Mouse (Mus musculus): ENCODE measurements around the gene Prkce. TPM values are rescaled to one million over a fixed set of nuclear protein-coding genes. Genes with fewer than 3 reads are reported as not detected.

Prkce gene
- polyA plus RNA-seq, 1 experiment from 2014 or later: 42.6 TPM

DNA sequence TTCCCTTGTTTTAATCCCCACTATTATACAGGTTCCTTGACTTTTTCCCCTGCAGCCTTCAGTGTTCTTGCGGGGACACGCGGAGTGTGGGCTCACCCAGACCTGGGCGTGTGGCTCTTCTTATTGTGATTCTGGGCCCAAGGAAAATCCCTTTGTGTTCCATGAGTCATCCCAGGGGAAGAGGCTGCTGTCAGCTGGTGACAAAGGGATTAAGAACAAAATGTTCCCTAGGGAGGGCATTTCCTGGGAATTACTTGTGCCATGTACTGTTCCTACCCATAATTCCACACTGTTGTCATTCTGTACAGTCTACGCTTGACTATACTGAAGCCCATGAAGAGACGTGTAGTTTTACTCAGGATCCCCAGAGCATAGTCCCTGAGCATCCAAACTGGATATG is 10.6 kb upstream of the Prkce start:
- no peak overlapping the region for H3K4me2 ChIP-seq (replicated peaks)
- no peaks in the 10 kb centered on the region; the same call in 1 of the 2 replicates for H3K9me3 ChIP-seq
- H3K4me3 ChIP-seq: no peak overlapping the region
- ATAC-seq (replicated peaks): no peak
- no peaks in the 10 kb centered on the region for H3K27me3 ChIP-seq
- 78% methylated on average over 6 of the region's 6 CpGs for WGBS
- peaks cover 5% of the 10 kb centered on the region; the same call in 1 of the 2 replicates for H3K4me1 ChIP-seq
- no peaks in the 10 kb centered on the region for H3K36me3 ChIP-seq
- no peak overlapping the region for H3K9ac ChIP-seq (replicated peaks)
- H3K27ac ChIP-seq (replicated peaks): no peak overlapping the region

DNA sequence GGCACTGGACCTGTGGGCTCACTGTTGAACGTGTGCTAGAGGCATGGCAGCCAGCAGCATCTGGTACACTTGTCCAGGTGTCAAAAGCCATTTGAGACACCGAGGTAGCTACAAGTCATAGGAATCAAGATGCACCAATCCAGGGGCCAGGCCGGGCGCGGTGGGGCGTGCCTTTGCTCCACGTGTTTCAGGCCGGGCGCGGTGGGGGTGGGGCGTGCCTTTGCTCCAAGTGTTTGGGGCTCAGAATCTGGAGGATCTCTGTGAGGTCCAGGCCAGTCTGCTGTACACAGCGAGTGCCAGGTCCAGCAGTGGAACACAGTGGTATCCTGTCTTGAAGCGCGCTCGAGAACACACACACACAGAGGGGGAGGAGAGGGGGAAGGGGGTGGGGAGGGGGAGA is 4.9 kb upstream of the Prkce start:
- peaks cover 20% of the 10 kb centered on the region for H3K4me1 ChIP-seq
- no peak overlapping the region for H3K4me3 ChIP-seq
- H3K27me3 ChIP-seq: no peaks in the 10 kb centered on the region
- H3K27ac ChIP-seq (replicated peaks): no peak overlapping the region
- no peaks in the 10 kb centered on the region for H3K36me3 ChIP-seq
- H3K9ac ChIP-seq (replicated peaks): no peak overlapping the region
- no peak for ATAC-seq (replicated peaks)
- 53% methylated on average over 15 of the region's 15 CpGs for WGBS
- no peak overlapping the region for H3K4me2 ChIP-seq (replicated peaks)
- no peaks in the 10 kb centered on the region for H3K9me3 ChIP-seq

GRCm38 (mm10) chr17:86164416-86164815 is 3.2 kb upstream of the Prkce start:
- Histone ChIP-seq H3K4me1 (peaks cover 32% of the 10 kb centered on the region), H3K4me3 (no peak overlapping the region), H3K27me3 (no peaks in the 10 kb centered on the region), H3K36me3 (no peaks in the 10 kb centered on the region), H3K9ac (replicated peaks) (no peak overlapping the region), H3K4me2 (replicated peaks) (no peak overlapping the region), H3K9me3 (no peaks in the 10 kb centered on the region), H3K27ac (replicated peaks) (no peak overlapping the region)
- ATAC-seq (replicated peaks): no peak
- 81% methylated on average over 7 of the region's 7 CpGs for WGBS

DNA sequence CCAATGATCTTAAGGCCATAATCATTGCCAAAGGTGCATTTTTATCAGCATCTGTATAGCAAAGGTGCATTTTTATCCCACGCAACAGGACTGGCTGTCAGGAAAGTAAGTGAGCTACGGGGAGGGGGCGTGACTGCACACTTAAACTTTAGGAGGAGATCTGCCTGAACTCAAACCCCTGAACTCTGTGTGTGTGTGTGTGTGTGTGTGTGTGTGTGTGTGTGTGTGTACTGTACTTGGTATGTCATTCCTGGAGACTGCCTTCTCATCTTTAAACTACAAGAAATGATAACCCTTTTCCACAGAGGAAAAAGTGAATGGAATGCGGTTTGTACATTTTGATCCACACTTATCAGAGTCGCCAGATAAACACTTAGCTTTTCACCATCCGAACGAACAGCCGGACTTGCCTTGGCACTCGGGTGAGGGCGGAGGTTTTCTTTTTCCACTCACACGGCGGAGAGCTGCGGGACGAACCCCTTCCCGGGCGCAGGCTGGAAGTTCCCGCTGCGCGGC is 1.5 kb upstream of the Prkce start:
- 3% methylated on average over 19 of the region's 19 CpGs for WGBS

GRCm38 (mm10) chr17:86166567-86167319 is 842 bp upstream of the Prkce start:
- peak overlapping the region; percentile 96 for H3K27ac ChIP-seq (replicated peaks)
- H3K4me1 ChIP-seq: peaks cover 49% of the 10 kb centered on the region
- WGBS: under 1% methylated on average over 46 of the region's 46 CpGs
- H3K4me3 ChIP-seq: peak overlapping the region; percentile 87
- peak overlapping the region; percentile 86 for H3K9ac ChIP-seq (replicated peaks)
- H3K36me3 ChIP-seq: no peaks in the 10 kb centered on the region
- H3K9me3 ChIP-seq: no peaks in the 10 kb centered on the region
- no peaks in the 10 kb centered on the region for H3K27me3 ChIP-seq
- peak overlapping the region; percentile 80 for H3K4me2 ChIP-seq (replicated peaks)
- ATAC-seq (replicated peaks): peak; percentile 59

More for the DNA sequence above, 1.5 kb upstream of the Prkce start:
- H3K9ac ChIP-seq (replicated peaks): peak overlapping the region; percentile 86
- H3K36me3 ChIP-seq: no peaks in the 10 kb centered on the region
- peak overlapping the region; percentile 80 for H3K4me2 ChIP-seq (replicated peaks)
- peak overlapping the region; percentile 96 for H3K27ac ChIP-seq (replicated peaks)
- H3K9me3 ChIP-seq: no peaks in the 10 kb centered on the region
- ATAC-seq (replicated peaks): no peak
- H3K4me3 ChIP-seq: peak overlapping the region; percentile 87
- H3K27me3 ChIP-seq: no peaks in the 10 kb centered on the region
- peaks cover 45% of the 10 kb centered on the region for H3K4me1 ChIP-seq

GRCm38 (mm10) chr17:86168231-86168981 is 821 bp downstream of the Prkce start:
- peak overlapping the region; percentile 96 for H3K27ac ChIP-seq (replicated peaks)
- H3K4me2 ChIP-seq (replicated peaks): peak overlapping the region; percentile 80
- no peaks in the 10 kb centered on the region; the same call in 1 of the 2 replicates for H3K36me3 ChIP-seq
- peak overlapping the region; percentile 86 for H3K9ac ChIP-seq (replicated peaks)
- peak overlapping the region; percentile 87 for H3K4me3 ChIP-seq
- under 1% methylated on average over 64 of the region's 64 CpGs for WGBS
- peaks cover 54% of the 10 kb centered on the region for H3K4me1 ChIP-seq
- H3K9me3 ChIP-seq: no peaks in the 10 kb centered on the region
- ATAC-seq (replicated peaks): peak; percentile 12
- no peaks in the 10 kb centered on the region for H3K27me3 ChIP-seq

- Histone ChIP-seq H3K4me2 (replicated peaks) (peak overlapping the region; percentile 80), H3K27me3 (no peaks in the 10 kb centered on the region), H3K9ac (replicated peaks) (peak overlapping the region; percentile 86), H3K4me3 (peak overlapping the region; percentile 87), H3K4me1 (peaks cover 54% of the 10 kb centered on the region), H3K36me3 (no peaks in the 10 kb centered on the region; the same call in 1 of the 2 replicates), H3K27ac (replicated peaks) (peak overlapping the region; percentile 96), H3K9me3 (no peaks in the 10 kb centered on the region)
- 12% methylated on average over 6 of the region's 6 CpGs for WGBS
- no peak for ATAC-seq (replicated peaks)
These were observed 1.5 kb downstream of the Prkce start for GRCm38 (mm10) chr17:86169092-86169491.

- Histone ChIP-seq H3K9ac (replicated peaks) (peak overlapping the region; percentile 86), H3K27ac (replicated peaks) (no peak overlapping the region), H3K36me3 (no peaks in the 10 kb centered on the region; the same call in 1 of the 2 replicates), H3K4me1 (peaks cover 54% of the 10 kb centered on the region), H3K4me3 (peak overlapping the region; percentile 87), H3K9me3 (no peaks in the 10 kb centered on the region), H3K4me2 (replicated peaks) (peak overlapping the region; percentile 80), H3K27me3 (no peaks in the 10 kb centered on the region)
- no peak for ATAC-seq (replicated peaks)
- whole genome bisulfite sequencing: 63% methylated on average over 9 of the region's 9 CpGs
These were observed 2.8 kb downstream of the Prkce start for GRCm38 (mm10) chr17:86170164-86170958.

- peaks cover 34% of the 10 kb centered on the region for H3K4me1 ChIP-seq
- no peaks in the 10 kb centered on the region; the same call in 1 of the 2 replicates for H3K36me3 ChIP-seq
- no peaks in the 10 kb centered on the region for H3K9me3 ChIP-seq
- no peak overlapping the region for H3K4me2 ChIP-seq (replicated peaks)
- H3K9ac ChIP-seq (replicated peaks): no peak overlapping the region
- H3K27me3 ChIP-seq: no peaks in the 10 kb centered on the region
- WGBS: 53% methylated on average over 9 of the region's 9 CpGs
- H3K4me3 ChIP-seq: no peak overlapping the region
- no peak for ATAC-seq (replicated peaks)
- H3K27ac ChIP-seq (replicated peaks): no peak overlapping the region
These were observed 7.9 kb downstream of the Prkce start for GRCm38 (mm10) chr17:86175516-86175915.

DNA sequence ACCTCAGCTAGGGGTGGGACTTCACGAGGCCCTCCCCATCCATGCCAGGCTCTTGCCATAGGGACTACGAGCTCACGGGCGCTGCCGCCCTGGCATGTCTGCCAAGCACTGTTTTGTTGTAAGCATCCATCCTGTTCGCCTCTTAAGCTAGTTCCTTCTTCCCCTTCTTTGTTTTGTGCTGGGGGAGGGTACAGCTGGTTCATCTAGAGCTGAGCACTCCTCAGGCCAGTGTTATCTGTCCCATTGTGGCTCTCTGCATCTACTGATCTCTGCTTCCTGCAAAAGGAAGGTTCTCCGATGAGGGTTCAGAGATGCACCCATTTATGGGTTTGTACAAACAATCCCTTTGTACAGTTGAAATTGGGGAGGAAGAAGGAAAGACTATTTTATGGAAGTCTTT is 9.1 kb downstream of the Prkce start:
- no peak overlapping the region for H3K4me2 ChIP-seq (replicated peaks)
- H3K9ac ChIP-seq (replicated peaks): no peak overlapping the region
- peaks cover 24% of the 10 kb centered on the region for H3K4me1 ChIP-seq
- H3K4me3 ChIP-seq: no peak overlapping the region
- H3K36me3 ChIP-seq: no peaks in the 10 kb centered on the region; the same call in 1 of the 2 replicates
- no peak overlapping the region for H3K27ac ChIP-seq (replicated peaks)
- H3K27me3 ChIP-seq: no peaks in the 10 kb centered on the region
- ATAC-seq (replicated peaks): no peak
- 69% methylated on average over 7 of the region's 7 CpGs for WGBS
- no peaks in the 10 kb centered on the region for H3K9me3 ChIP-seq

GRCm38 (mm10) chr17:86183788-86184187 is 16.2 kb downstream of the Prkce start:
- Histone ChIP-seq H3K9me3 (no peaks in the 10 kb centered on the region), H3K4me2 (replicated peaks) (no peak overlapping the region), H3K4me3 (no peak overlapping the region), H3K36me3 (no peaks in the 10 kb centered on the region), H3K27me3 (no peaks in the 10 kb centered on the region), H3K4me1 (peaks cover 13% of the 10 kb centered on the region), H3K27ac (replicated peaks) (no peak overlapping the region), H3K9ac (replicated peaks) (no peak overlapping the region)
- ATAC-seq (replicated peaks): no peak
- 18% methylated on average over 2 of the region's 2 CpGs for WGBS

Measured in forebrain, embryonic 15.5 days (tissue).